Mouse (Mus musculus) neutrophil, adult 59 days (primary cell): ENCODE measurements around the gene Hmcn1. TPM values are rescaled to one million over a fixed set of nuclear protein-coding genes. Genes with fewer than 3 reads are reported as not detected.

Source experiments
- total RNA-seq, 2 experiments: library from RNA; stranded (reverse); gene quantifications; 1 replicate in 1 of 2; 2 replicates in 1 of 2; pipeline ENCODE4 v1.2.4; 2023

Gene Hmcn1
- total RNA-seq, result not detected

GRCm38 (mm10) chr1:150993162-150994064 lies at the start of gene Hmcn1:
TSS of gene Hmcn1 (minus strand) at chr1:150993435.

Other genes with a start within 250 kb of the Hmcn1 start
- not detected for gene Gm47985, start 189.1 kb upstream of the Hmcn1 start, total RNA-seq
- not detected for gene Gm8947, start 198.9 kb upstream of the Hmcn1 start, total RNA-seq
- gene Gm47995, start 205.0 kb upstream of the Hmcn1 start, total RNA-seq, result not detected
- not detected for gene 3110040M04Rik, start 210.7 kb upstream of the Hmcn1 start, total RNA-seq
- gene Gm47996, start 216.7 kb upstream of the Hmcn1 start, total RNA-seq, result not detected